Mouse (Mus musculus) olfactory bulb, adult 2 months (tissue): ENCODE results near the gene Zfand4.

ENCODE experiments used
- CTCF ChIP-seq: fragments of 200-500 bp; IDR thresholded peaks from 2 replicates; pipeline ENCODE4 v1.5.1; 2012; ENCODE audit warnings: low read depth, mild to moderate bottlenecking, low read length, moderate library complexity; ENCODE audit not compliant: insufficient read depth
- POLR2A ChIP-seq: fragments of 200-500 bp; IDR thresholded peaks from 2 replicates; pipeline ENCODE4 v1.6.1; 2012; ENCODE audit warnings: mild to moderate bottlenecking, low read depth, low read length, moderate library complexity; ENCODE audit not compliant: insufficient read depth

DNA sequence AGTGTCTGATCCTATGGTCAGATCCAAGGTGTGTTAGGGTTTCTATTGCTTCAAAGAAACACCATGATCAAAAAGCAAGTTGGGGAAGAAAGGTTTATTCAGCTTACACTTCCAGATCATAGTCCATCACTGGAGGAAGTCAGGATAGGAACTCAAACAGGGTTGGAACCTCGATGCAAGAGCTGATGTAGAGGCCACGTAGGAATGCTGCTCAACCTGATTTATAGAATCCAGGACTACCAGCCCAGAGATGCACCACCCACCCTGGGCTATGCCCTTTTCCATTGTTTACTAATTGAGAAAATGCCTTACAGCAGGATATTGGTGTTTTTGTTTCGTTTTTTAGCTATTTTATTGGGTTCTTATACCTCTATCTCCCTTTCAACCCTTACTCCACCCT lies 97.4 kb downstream of the Zfand4 start:
- TF ChIP-seq CTCF (no peak), POLR2A (no peak)
